Mouse (Mus musculus) left cerebral cortex, adult 11 months (tissue): Measurements from ENCODE around the gene Cdc42ep3.

Source experiments
- DNase-seq: peaks from one replicate; pipeline ENCODE4 v3.0.0; 2022; ENCODE audit warnings: low spot score

The Cdc42ep3 gene

DNA sequence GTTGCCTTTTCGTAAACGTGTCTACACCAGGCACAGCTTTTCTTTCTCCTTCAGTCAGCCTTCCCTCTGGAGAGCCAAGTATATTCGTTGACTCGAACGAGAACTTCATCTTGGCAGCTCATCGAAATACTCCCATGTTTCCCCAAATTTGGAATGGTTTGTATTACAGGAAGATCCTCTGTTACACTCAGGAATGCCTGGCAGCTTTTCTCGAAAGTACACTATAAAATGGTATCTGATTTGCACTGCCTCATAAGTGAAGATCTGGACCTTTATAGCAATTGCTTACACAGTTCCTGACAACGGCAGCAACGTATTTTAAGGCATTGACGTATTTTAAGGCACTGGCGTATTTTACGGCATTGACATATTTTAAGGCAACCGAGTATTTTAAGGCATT lies 67.6 kb downstream of the Cdc42ep3 start:
- DNase-seq = no peak

- peak; percentile 10 for DNase-seq
These were observed 69.8 kb downstream of the Cdc42ep3 start for GRCm38 (mm10) chr17:79285030-79285601.
